ENCODE assay signal across 8 mouse cellular contexts in the genomic region with DNA sequence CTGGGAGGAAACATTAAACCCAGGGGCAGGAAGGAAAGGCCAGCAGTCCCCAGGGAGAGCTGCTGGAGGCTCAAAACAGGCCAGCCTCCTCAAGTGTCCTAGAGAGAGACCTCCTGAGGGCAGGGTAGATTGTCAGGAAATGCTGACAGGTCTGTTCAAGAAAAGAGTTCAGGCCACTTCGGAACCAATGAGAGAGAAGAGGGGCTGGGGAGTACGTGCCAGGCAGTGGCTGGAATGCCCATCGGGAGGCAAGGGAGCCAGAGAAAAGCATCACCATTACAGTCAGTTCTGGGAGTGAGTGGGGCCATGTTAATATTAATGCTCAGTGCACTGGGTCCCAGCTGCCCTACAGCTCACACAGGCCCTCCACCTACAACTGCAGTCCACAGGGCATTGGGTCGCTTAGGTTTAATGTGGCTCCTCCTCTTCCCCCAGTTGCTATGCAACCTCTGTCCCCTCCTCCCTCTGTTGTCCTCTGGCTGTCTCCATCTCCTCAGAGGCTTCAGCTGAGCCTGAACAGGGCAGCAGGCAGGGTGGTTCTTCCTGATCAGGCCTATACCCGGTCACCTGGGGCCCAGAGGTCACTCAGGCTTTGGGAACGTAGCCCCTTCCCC. TPM values are rescaled to one million over a fixed set of nuclear protein-coding genes. Genes with fewer than 3 reads are reported as not detected.
DNase-seq lines count a peak whose midpoint lies in the region; ATAC-seq lines count a peak whose summit lies in the region.

No protein-coding gene starts in this region.

- DNase-seq in heart, embryonic 10.5 days (ENCODE audit: low spot score) = no peak
- DNase-seq in heart, adult 8-10 months (ENCODE audit: low spot score) = no peak
- DNase-seq in limb, embryonic 10.5 days (ENCODE audit: low spot score) = peak; percentile 46
- DNase-seq in layer of hippocampus, adult 18-20 months (ENCODE audit: low spot score in 2 of 2) = no peak
- DNase-seq in spleen, adult 18-20 months = no peak

- H3K27ac ChIP-seq in heart, embryonic 10.5 days = peak overlapping the region; percentile 69
- H3K27ac ChIP-seq in hindbrain, embryonic 12.5 days = peak overlapping the region; percentile 60
- H3K27ac ChIP-seq in limb, embryonic 10.5 days = peak overlapping the region; percentile 77
- H3K27ac ChIP-seq in neural tube, embryonic 14.5 days (ENCODE audit: low read depth, low read length) = no peak overlapping the region

- H3K9me3 ChIP-seq in heart, embryonic 10.5 days = no peaks in the 10 kb centered on the region
- H3K9me3 ChIP-seq in hindbrain, embryonic 12.5 days (replicated peaks) = no peaks in the 10 kb centered on the region
- H3K9me3 ChIP-seq in limb, embryonic 10.5 days (replicated peaks) = no peaks in the 10 kb centered on the region
- H3K9me3 ChIP-seq in neural tube, embryonic 14.5 days (ENCODE audit: control insufficient read depth, low read length) = no peaks in the 10 kb centered on the region

- peak overlapping the region; percentile 15; the same call in 1 of the 2 replicates for H3K4me2 ChIP-seq in hindbrain, embryonic 12.5 days (replicated peaks)
- H3K4me2 ChIP-seq in neural tube, embryonic 14.5 days (ENCODE audit: low read depth, low read length) = no peak overlapping the region

- ATAC-seq in hindbrain, embryonic 12.5 days (ENCODE audit: low FRiP score) = peak; percentile 92
- peak; percentile 84; the same call in 1 of the 2 replicates for ATAC-seq in neural tube, embryonic 14.5 days (ENCODE audit: low read depth)
- no peak for ATAC-seq in activated CD4-positive, CD25-positive, alpha-beta regulatory T cell, adult 4 months

- 30% methylated on average over 6 of the region's 6 CpGs for WGBS in heart, embryonic 10.5 days
- WGBS in hindbrain, embryonic 12.5 days = 13% methylated on average over 6 of the region's 6 CpGs
- WGBS in limb, embryonic 10.5 days = 28% methylated on average over 6 of the region's 6 CpGs
- WGBS in neural tube, embryonic 14.5 days = 20% methylated on average over 6 of the region's 6 CpGs

- no peak overlapping the region for H3K4me3 ChIP-seq in heart, embryonic 10.5 days
- no peak overlapping the region for H3K4me3 ChIP-seq in hindbrain, embryonic 12.5 days
- H3K4me3 ChIP-seq in limb, embryonic 10.5 days = no peak overlapping the region
- no peak overlapping the region for H3K4me3 ChIP-seq in neural tube, embryonic 14.5 days (ENCODE audit: low read depth, low read length)

- no peaks in the 10 kb centered on the region for H3K27me3 ChIP-seq in heart, embryonic 10.5 days (ENCODE audit: insufficient read depth, poor library complexity, severe bottlenecking)
- H3K27me3 ChIP-seq in hindbrain, embryonic 12.5 days = no peaks in the 10 kb centered on the region
- no peaks in the 10 kb centered on the region for H3K27me3 ChIP-seq in limb, embryonic 10.5 days (ENCODE audit: low read depth, poor library complexity, severe bottlenecking)
- H3K27me3 ChIP-seq in neural tube, embryonic 14.5 days (ENCODE audit: control insufficient read depth, insufficient read depth, low read length) = no peaks in the 10 kb centered on the region

- H3K36me3 ChIP-seq in heart, embryonic 10.5 days = no peaks in the 10 kb centered on the region
- no peaks in the 10 kb centered on the region for H3K36me3 ChIP-seq in hindbrain, embryonic 12.5 days
- H3K36me3 ChIP-seq in limb, embryonic 10.5 days = no peaks in the 10 kb centered on the region
- H3K36me3 ChIP-seq in neural tube, embryonic 14.5 days (ENCODE audit: control insufficient read depth, insufficient read depth, low read length) = no peaks in the 10 kb centered on the region

- H3K9ac ChIP-seq in hindbrain, embryonic 12.5 days = no peak overlapping the region
- H3K9ac ChIP-seq in neural tube, embryonic 14.5 days (replicated peaks; ENCODE audit: low read depth, low read length) = no peak overlapping the region

- H3K4me1 ChIP-seq in heart, embryonic 10.5 days = peaks cover 23% of the 10 kb centered on the region
- H3K4me1 ChIP-seq in hindbrain, embryonic 12.5 days = peaks cover 17% of the 10 kb centered on the region
- peaks cover 31% of the 10 kb centered on the region for H3K4me1 ChIP-seq in limb, embryonic 10.5 days
- 0 out of 2 replicates have a peak, but pooled peaks cover 2% of the 10 kb centered on the region for H3K4me1 ChIP-seq in neural tube, embryonic 14.5 days (ENCODE audit: control insufficient read depth, insufficient read depth, low read length)

RNA-seq across cellular contexts. Expression of a gene that starts 21.4 kb away (rescaled TPM):
- polyA plus RNA-seq in heart, embryonic 10.5 days (2016; fragmentation: Nextera tagmentation; extraction: Ambion mirVana) = 1.6 and 2.5 TPM in 2 replicates
- under 1 TPM; 0.16 to 0.37 (median 0.22) TPM for total RNA-seq in heart, adult 8-10 months (2022)
- 1.8 and 2.7 TPM in 2 replicates for polyA plus RNA-seq in hindbrain, embryonic 12.5 days (2016; fragmentation: Nextera tagmentation; extraction: Ambion mirVana)
- 0.20 and 0.31 TPM in 2 replicates for polyA plus RNA-seq in limb, embryonic 10.5 days (2016; fragmentation: Nextera tagmentation; extraction: Ambion mirVana)
- 10.3 and 13.0 TPM in 2 replicates for polyA plus RNA-seq in neural tube, embryonic 14.5 days (2014; fragmentation: Nextera tagmentation; extraction: Ambion mirVana)
- polyA plus RNA-seq in activated CD4-positive, CD25-positive, alpha-beta regulatory T cell, adult 4 months (2017; shearing (Covaris generic)) = not detected
- 10 to 100 TPM; 19.0 to 21.7 TPM for total RNA-seq in layer of hippocampus, adult 18-20 months (2021)
